Comparison of ENCODE assay signal across 17 mouse cellular contexts in the genomic region with DNA sequence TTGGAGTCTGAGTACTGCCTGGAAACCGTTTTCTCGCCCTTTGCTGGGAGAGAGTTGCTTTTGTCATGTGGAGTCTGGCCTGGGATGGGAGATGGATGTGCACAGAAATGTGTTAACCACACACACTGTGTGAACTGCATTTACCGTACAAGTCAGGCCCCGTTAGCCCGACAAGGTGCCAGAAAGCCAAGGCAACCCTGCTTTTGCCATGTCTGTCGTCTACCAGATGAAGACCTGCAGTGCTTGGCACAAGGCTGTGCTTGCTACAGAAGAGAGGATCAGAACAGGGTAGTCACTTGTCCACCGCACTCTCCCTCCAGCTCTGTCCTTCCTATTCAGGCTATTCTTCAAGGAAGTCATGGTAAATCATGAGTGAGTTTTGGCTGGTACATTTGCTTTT.
A peak's percentile ranks its signal among the peaks of the same experiment; 100 is the strongest.
DNase-seq lines count a peak whose midpoint lies in the region; ATAC-seq and TF ChIP-seq lines count a peak whose summit lies in the region.
"Had no signal": no experiment of that assay in that cellular context is flagged by ENCODE, and none has a peak within 500 bp of the region (broad histone marks: within the 10 kb centered on the region; RNA-seq: fewer than 3 reads in every experiment).

No protein-coding gene starts in this region.

- no peaks in the 10 kb centered on the region for H3K9me3 ChIP-seq in hindbrain, embryonic 10.5 days
- H3K9me3 ChIP-seq in hindbrain, embryonic 11.5 days (ENCODE audit: control insufficient read depth, low read length): no peaks in the 10 kb centered on the region
- no peaks in the 10 kb centered on the region for H3K9me3 ChIP-seq in midbrain, postnatal 0 days (ENCODE audit: low read length)
- H3K9me3 ChIP-seq in midbrain, embryonic 13.5 days: no peaks in the 10 kb centered on the region
- no peaks in the 10 kb centered on the region for H3K9me3 ChIP-seq in forebrain, postnatal 0 days (ENCODE audit: low read length)
- no peaks in the 10 kb centered on the region for H3K9me3 ChIP-seq in stomach, embryonic 16.5 days (replicated peaks; ENCODE audit: control insufficient read depth, low read length)
- H3K9me3 ChIP-seq: neural tube, embryonic 12.5 days had no signal

- H3K4me3 ChIP-seq in hindbrain, embryonic 10.5 days: no peak overlapping the region
- H3K4me3 ChIP-seq in hindbrain, embryonic 11.5 days (ENCODE audit: low read depth, low read length): no peak overlapping the region
- H3K4me3 ChIP-seq in midbrain, postnatal 0 days (ENCODE audit: low read depth, low read length): no peak overlapping the region
- H3K4me3 ChIP-seq in midbrain, embryonic 13.5 days (replicated peaks): no peak overlapping the region
- no peak overlapping the region for H3K4me3 ChIP-seq in forebrain, postnatal 0 days (ENCODE audit: low read depth, low read length)
- no peak overlapping the region for H3K4me3 ChIP-seq in stomach, embryonic 16.5 days (replicated peaks; ENCODE audit: low read length)
- H3K4me3 ChIP-seq: neural tube, embryonic 12.5 days had no signal

- H3K9ac ChIP-seq in hindbrain, embryonic 11.5 days (ENCODE audit: low read depth, low read length): no peak overlapping the region
- no peak overlapping the region for H3K9ac ChIP-seq in midbrain, postnatal 0 days (replicated peaks; ENCODE audit: low read length, poor library complexity, severe bottlenecking)
- H3K9ac ChIP-seq in midbrain, embryonic 13.5 days (replicated peaks): no peak overlapping the region
- H3K9ac ChIP-seq in forebrain, postnatal 0 days: no peak overlapping the region
- H3K9ac ChIP-seq in stomach, embryonic 16.5 days (ENCODE audit: low read length): no peak overlapping the region
- H3K9ac ChIP-seq: neural tube, embryonic 12.5 days had no signal

- TF ChIP-seq CTCF in midbrain, postnatal 0 days (IDR thresholded peaks at IDR 0.05): no peak
- no peak for TF ChIP-seq CTCF in forebrain, postnatal 0 days (IDR thresholded peaks at IDR 0.05; ENCODE audit: low read depth)

- no peak overlapping the region for H3K4me2 ChIP-seq in hindbrain, embryonic 11.5 days (replicated peaks; ENCODE audit: low read depth, low read length)
- H3K4me2 ChIP-seq in midbrain, postnatal 0 days (ENCODE audit: low read depth, low read length, poor library complexity, severe bottlenecking): no peak overlapping the region
- H3K4me2 ChIP-seq in midbrain, embryonic 13.5 days (replicated peaks): no peak overlapping the region
- no peak overlapping the region for H3K4me2 ChIP-seq in forebrain, postnatal 0 days (ENCODE audit: low read depth)
- no peak overlapping the region for H3K4me2 ChIP-seq in stomach, embryonic 16.5 days (ENCODE audit: low read depth, low read length)
- H3K4me2 ChIP-seq: neural tube, embryonic 12.5 days had no signal

- WGBS in hindbrain, embryonic 10.5 days: 75% methylated on average over 7 of the region's 7 CpGs
- WGBS in hindbrain, embryonic 11.5 days: 72% methylated on average over 7 of the region's 7 CpGs
- WGBS in midbrain, postnatal 0 days: 67% methylated on average over 7 of the region's 7 CpGs
- WGBS in midbrain, embryonic 13.5 days: 68% methylated on average over 7 of the region's 7 CpGs
- 64% methylated on average over 7 of the region's 7 CpGs for WGBS in forebrain, postnatal 0 days
- WGBS in stomach, embryonic 16.5 days: 60% methylated on average over 7 of the region's 7 CpGs

- H3K36me3 ChIP-seq in hindbrain, embryonic 10.5 days: no peaks in the 10 kb centered on the region
- H3K36me3 ChIP-seq in hindbrain, embryonic 11.5 days (ENCODE audit: control insufficient read depth, insufficient read depth, low read length): no peaks in the 10 kb centered on the region
- H3K36me3 ChIP-seq in midbrain, postnatal 0 days (ENCODE audit: insufficient read depth, low read length): no peaks in the 10 kb centered on the region
- H3K36me3 ChIP-seq in midbrain, embryonic 13.5 days: no peaks in the 10 kb centered on the region
- H3K36me3 ChIP-seq in forebrain, postnatal 0 days (ENCODE audit: insufficient read depth): no peaks in the 10 kb centered on the region
- H3K36me3 ChIP-seq in stomach, embryonic 16.5 days (ENCODE audit: control insufficient read depth, insufficient read depth, low read length): no peaks in the 10 kb centered on the region
- H3K36me3 ChIP-seq: neural tube, embryonic 12.5 days had no signal

- peak overlapping the region; percentile 80 for H3K27ac ChIP-seq in hindbrain, embryonic 10.5 days
- no peak overlapping the region for H3K27ac ChIP-seq in hindbrain, embryonic 11.5 days (ENCODE audit: low read depth, low read length)
- H3K27ac ChIP-seq in midbrain, postnatal 0 days (ENCODE audit: low read depth, low read length): no peak overlapping the region
- H3K27ac ChIP-seq in midbrain, embryonic 13.5 days: no peak overlapping the region
- H3K27ac ChIP-seq in forebrain, postnatal 0 days (ENCODE audit: low read depth, low read length): no peak overlapping the region
- H3K27ac ChIP-seq in stomach, embryonic 16.5 days (ENCODE audit: low read length): 0 out of 2 replicates have a peak overlapping the region, but pooled peaks have one; percentile 14
- H3K27ac ChIP-seq: neural tube, embryonic 12.5 days had no signal

- ATAC-seq in hindbrain, embryonic 11.5 days (ENCODE audit: low FRiP score): no peak
- ATAC-seq in midbrain, postnatal 0 days (ENCODE audit: low FRiP score): no peak
- no peak for ATAC-seq in midbrain, embryonic 13.5 days
- ATAC-seq in forebrain, postnatal 0 days: peak; percentile 42
- no peak for ATAC-seq in stomach, embryonic 16.5 days (ENCODE audit: insufficient read depth, low FRiP score)
- ATAC-seq in monocyte, adult 5-6 weeks (replicated peaks; ENCODE audit: insufficient number of reproducible peaks, low FRiP score, low TSS enrichment, poor library complexity, severe bottlenecking): no peak

- peaks cover 21% of the 10 kb centered on the region for H3K27me3 ChIP-seq in hindbrain, embryonic 10.5 days (ENCODE audit: insufficient read depth, poor library complexity, severe bottlenecking)
- H3K27me3 ChIP-seq in hindbrain, embryonic 11.5 days (ENCODE audit: control insufficient read depth, insufficient read depth, low read length): no peaks in the 10 kb centered on the region
- H3K27me3 ChIP-seq in midbrain, postnatal 0 days (ENCODE audit: insufficient read depth, low read length): peaks cover 4% of the 10 kb centered on the region; the same call in 1 of the 2 replicates
- peaks cover 57% of the 10 kb centered on the region for H3K27me3 ChIP-seq in midbrain, embryonic 13.5 days
- no peaks in the 10 kb centered on the region for H3K27me3 ChIP-seq in forebrain, postnatal 0 days (ENCODE audit: insufficient read depth, low read length)
- no peaks in the 10 kb centered on the region for H3K27me3 ChIP-seq in stomach, embryonic 16.5 days (ENCODE audit: control insufficient read depth, insufficient read depth, low read length)
- H3K27me3 ChIP-seq: neural tube, embryonic 12.5 days had no signal

- peaks cover 71% of the 10 kb centered on the region for H3K4me1 ChIP-seq in hindbrain, embryonic 10.5 days (replicated peaks)
- peaks cover 11% of the 10 kb centered on the region for H3K4me1 ChIP-seq in hindbrain, embryonic 11.5 days (replicated peaks; ENCODE audit: control insufficient read depth, insufficient read depth, low read length)
- no peaks in the 10 kb centered on the region for H3K4me1 ChIP-seq in midbrain, postnatal 0 days (ENCODE audit: insufficient read depth, low read length)
- peaks cover 36% of the 10 kb centered on the region for H3K4me1 ChIP-seq in midbrain, embryonic 13.5 days (replicated peaks)
- peaks cover 2% of the 10 kb centered on the region; the same call in 1 of the 2 replicates for H3K4me1 ChIP-seq in forebrain, postnatal 0 days (ENCODE audit: insufficient read depth)
- H3K4me1 ChIP-seq in stomach, embryonic 16.5 days (ENCODE audit: control insufficient read depth, insufficient read depth, low read length): peaks cover 33% of the 10 kb centered on the region

- no peak for DNase-seq in hindbrain, embryonic 10.5 days (ENCODE audit: low spot score)
- DNase-seq in hindbrain, embryonic 11.5 days (ENCODE audit: low spot score): no peak
- peak; percentile 60 for DNase-seq in midbrain, postnatal 0 days (ENCODE audit: low spot score)
- no peak for DNase-seq in forebrain, postnatal 0 days
- no peak for DNase-seq in heart, adult 18-20 months
- DNase-seq: adrenal gland, adult 8-10 months; cerebellum, adult 11 months; gastrocnemius, postnatal 14 days; kidney, adult 11 months; layer of hippocampus, postnatal 36 days; liver; lung, postnatal 10 days; thymus, adult 2 months had no signal

Comparison
In these comparisons a context has a peak if more than half of its experiments do, and no peak if none do; other contexts are left out.
1. H3K27ac ChIP-seq: peak in hindbrain, embryonic 10.5 days (single experiment) and stomach, embryonic 16.5 days (single experiment); none in hindbrain, embryonic 11.5 days (single experiment), midbrain, postnatal 0 days (single experiment), midbrain, embryonic 13.5 days (single experiment) and forebrain, postnatal 0 days (single experiment).